Mouse (Mus musculus) left cerebral cortex, adult 18-20 months (tissue): ENCODE measurements around the gene Shd. TPM values are rescaled to one million over a fixed set of nuclear protein-coding genes. Genes with fewer than 3 reads are reported as not detected.

Source experiments
- DNase-seq, 2 experiments: peaks; one replicate each; pipeline ENCODE4 v3.0.0; 2021 to 2022; ENCODE audit warnings: low spot score in 2 of 2, mixed read lengths in 1 of 2
- total RNA-seq, 2 experiments: library from RNA; stranded (reverse); gene quantifications; 2 replicates each; pipeline ENCODE4 v1.2.3; 2021

Gene Shd
- total RNA-seq, 2 experiments from 2014 or later: 39.2 to 41.0 TPM

DNA sequence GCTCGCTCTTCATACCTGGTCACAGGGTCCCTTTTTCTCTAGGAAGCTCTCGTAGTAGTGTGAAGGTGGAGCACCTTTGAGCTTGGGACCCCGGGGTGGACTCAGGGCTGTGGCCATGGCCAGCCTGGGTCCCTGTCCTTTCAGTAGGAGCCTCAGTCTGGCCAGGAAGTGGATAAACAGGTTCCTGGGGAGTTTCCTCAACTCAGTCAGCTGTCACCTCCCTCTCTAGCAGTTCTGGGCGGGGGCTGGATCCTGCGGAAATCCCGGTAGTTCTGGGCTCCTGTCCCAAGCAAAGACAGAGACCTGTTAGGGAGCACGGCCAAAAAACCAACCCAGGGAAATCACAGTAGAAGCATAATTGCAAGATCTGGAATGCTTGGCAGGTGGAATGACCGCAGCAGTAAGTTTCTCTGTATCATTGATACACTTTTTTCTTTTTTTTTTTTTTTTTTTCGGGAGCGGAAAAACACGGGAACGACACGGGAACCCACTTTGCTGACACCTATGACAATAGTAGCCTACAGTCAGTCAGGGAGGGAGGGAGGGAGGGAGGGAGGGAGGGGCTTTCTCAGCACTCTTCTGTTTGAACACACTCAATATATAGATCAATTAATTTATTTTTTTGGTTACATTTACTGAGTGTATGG, 35.3 kb downstream of the Shd start, which contains the start of the genes Stap2 and Mpnd:
Gene Stap2, minus strand, starts transcription at position 170 of the 647 bp plus-strand sequence.
Gene Mpnd, plus strand, starts transcription at position 297 of the 647 bp plus-strand sequence.
- no peak for DNase-seq

DNA sequence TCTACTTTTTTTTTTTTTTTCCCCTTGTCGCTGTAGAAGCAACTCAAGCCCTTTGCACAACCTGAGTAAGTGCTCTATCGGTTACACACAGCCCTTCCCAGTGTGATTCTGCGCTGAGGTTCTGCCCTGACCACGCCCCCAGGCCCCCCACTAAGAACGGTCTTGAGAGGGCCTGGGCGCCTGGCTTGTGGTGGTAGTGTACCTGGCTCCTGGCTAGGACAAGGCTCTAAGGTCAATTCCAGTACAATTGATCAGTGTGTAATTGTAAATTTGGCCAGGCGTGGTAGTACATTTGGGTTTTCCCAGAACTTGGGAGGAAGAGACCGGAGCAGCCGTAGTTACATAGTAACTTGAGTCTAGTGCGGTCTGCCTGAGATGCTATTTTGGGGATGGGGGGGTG, 36.7 kb downstream of the Shd start:
- no peak for DNase-seq

DNA sequence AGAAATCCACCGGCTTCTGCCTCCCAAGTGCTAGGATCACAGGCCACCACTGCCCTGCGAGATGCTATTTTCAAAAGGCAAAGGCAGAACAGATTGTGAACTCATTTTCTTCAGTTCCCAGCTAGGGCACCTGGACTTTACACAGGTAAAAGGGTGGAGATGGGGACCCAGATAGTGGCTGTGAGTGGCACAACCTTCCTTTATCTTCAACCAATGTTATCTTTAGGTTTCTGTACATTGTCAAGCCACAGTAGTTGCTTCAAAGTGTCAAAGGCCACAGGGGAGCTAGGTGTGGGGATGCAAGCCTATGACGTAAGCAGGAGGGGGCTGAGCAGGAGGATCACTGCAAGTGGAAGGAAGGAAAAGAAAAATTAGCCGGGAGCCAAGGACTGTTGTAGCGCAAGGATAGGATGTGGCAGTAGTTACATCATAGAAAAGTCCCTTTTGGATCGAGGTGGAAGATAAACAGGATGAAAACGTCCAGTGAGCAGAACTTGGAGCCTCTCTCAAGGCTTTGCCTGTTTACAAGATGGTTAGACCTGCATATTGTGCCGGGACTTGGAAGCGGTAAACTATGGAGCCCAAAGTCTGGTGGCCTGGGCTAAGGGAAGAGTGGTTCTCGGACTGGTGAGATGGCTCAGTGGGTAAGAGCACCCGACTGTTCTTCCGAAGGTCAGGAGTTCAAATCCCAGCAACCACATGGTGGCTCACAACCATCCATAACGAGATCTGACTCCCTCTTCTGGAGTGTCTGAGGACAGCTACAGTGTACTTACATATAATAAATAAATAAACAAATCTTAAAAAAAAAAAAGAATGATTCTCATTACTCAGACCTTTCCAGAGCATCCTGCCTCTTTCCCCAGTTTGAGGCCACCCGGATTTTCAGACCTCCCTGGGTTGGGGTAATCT, 37.4 kb downstream of the Shd start:
- DNase-seq: no peak

DNA sequence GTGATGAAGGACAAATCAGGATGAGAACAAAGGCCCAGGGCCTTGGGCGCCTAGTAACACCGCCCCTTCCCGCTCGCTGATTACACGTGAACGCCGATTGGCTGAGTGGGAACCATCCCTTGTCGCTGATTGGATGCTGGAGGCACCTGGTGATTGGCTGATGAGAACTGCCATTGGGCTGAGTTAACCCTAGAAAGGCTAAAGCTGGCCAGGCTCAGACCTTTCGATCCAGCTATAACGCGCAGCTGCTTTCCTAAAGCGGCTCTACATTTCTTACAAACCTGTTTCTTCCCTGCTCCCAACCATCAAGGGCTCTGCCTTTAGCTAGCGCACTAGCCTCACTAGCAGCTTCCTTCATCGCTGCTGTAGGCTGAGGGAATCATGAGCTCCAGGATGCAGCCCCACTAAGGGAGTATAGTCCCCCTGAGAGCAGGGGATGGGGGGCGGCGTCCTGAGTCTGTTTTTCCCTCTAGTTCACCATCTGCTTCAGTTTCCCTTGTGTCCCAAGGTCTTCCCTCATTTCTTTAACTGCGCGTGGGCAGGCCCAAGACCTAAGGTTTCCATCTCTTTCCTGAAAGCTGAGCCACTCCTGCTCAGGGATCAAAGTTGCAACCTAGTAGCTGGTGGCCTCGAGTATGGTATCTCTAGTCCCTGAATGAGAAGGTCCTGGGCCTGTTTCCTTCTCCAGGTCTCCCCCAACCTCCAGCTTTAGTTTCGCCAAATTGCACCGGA, 38.3 kb downstream of the Shd start:
- DNase-seq: peak; percentile 94

DNA sequence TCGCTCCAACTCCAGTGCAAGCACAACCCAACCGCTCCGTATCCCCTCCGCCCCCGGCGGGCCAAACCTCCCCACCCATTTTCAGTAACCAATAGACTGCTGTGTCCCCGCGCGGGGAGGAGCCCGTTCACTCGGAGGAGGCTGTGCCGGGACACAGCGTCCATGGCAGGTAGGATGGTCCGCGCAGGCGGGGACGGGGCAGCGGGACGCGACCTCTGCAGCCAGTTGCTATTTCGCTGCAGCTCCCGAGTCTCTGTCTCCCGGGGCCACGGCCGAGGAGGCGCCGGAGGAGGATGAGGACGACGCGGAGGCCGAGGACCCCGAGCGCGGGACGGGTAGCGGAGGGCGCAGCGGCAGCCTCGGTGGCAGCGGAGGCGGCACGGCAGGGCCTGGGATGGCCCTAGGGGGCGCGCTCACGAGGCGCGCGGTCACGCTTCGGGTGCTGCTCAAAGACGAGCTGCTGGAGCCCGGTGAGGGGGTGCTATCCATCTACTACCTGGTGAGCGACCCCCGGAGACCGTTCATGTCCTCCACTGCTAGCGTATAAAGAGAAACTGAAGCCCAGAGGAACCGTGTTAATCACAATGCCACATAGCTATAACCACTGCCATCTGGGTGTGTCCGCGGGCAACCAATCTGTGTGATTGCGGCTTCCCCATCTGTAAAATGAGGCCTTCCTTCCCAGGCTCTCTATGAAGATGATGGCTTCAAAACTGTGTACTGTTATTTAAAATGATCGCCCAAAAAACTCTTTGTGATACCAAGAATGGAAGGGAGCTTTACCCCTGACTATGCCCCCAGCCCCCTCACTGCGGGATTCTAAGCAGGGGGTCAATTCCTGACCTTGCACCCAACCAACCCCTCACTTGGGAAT, 39.1 kb downstream of the Shd start:
- DNase-seq: peak; percentile 89 to 96

DNA sequence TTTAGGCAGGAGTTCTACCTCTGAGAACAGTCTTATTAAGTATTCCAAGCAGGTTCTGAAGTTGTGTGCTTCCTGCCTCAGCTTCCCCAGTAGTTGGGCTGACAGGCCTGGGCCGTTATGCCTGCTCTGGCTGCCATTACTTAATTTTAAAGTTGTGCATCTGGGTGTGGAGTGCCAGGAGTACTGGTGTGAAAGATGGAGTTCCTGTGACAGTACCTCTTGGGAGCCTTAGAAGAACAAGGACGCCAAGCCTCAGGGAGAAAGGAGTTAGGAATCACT, 39.6 kb downstream of the Shd start:
- DNase-seq: no peak

DNA sequence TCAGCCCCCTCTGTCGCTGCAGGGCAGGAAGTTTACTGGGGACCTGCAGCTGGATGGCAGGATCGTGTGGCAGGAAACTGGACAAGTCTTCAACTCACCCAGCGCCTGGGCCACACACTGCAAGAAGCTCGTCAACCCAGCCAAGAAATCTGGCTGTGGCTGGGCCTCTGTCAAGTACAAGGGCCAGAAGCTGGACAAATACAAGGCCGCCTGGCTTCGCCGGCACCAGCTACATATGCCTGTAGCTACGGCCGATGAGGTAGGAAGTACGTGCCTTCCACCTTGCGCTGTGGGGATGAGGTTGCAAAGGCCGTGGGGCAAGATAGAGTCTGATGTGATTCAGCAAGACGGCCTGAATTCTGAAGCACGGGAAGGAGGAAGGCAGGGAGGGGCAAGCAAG, 40.0 kb downstream of the Shd start:
- no peak for DNase-seq

DNA sequence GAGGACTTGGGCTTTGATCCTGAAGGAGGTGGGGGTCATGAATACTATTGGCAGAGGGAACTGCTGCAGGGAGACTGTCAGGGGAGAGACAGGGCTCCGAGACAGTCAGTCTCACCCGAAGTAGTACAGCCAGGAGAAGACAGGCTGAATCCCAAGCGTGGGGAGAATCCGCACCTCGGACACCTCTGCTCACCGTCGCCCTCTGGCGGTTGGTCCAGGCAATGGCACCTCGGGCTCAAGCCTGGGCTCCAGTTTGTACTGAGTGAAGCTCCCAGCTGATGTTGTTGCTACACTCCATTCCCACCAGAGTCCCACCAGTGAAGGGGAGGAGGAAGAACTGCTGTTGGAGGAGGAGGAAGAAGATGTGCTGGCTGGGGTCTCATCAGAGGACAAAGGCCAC, 40.4 kb downstream of the Shd start:
- peak; percentile 69 to 83 for DNase-seq

DNA sequence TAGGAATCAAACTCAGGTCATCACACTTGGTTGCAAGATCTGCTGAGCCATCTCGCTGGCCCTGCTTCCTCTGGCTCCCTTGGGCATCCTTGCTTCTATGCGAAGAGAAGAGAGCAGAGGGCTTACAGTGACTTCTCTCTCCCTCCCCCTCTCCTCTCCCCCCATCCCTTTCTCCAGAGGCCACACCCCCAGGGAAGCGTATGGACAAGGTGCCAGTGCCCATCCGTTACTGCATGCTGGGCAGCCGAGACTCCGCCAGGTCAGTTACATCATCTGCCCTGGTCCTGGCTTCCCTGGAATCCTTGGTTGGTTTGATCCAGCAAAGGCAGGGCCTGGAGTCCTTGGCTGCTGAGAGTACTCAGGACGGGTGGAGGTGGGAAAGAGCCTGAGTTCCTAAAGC, 41.2 kb downstream of the Shd start:
- no peak for DNase-seq

DNA sequence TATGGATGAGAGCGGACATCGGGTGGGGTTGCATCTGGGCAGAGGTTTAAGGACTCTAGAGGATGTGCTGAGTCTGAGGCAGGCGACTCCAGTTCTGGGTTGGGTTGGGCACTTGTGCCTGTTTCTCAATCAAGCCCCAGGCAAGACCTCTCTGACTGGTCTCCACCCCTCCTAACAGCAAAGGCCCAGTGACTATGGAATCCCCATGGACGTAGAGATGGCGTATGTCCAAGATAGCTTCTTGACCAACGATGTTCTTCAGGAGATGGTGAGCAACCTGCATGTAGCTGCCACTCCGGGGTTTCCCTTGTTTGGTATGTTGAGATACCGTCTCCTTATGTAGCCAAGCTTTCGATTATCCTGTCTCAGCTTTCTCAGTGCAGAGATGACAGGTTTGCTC, 45.0 kb downstream of the Shd start:
- DNase-seq: no peak

DNA sequence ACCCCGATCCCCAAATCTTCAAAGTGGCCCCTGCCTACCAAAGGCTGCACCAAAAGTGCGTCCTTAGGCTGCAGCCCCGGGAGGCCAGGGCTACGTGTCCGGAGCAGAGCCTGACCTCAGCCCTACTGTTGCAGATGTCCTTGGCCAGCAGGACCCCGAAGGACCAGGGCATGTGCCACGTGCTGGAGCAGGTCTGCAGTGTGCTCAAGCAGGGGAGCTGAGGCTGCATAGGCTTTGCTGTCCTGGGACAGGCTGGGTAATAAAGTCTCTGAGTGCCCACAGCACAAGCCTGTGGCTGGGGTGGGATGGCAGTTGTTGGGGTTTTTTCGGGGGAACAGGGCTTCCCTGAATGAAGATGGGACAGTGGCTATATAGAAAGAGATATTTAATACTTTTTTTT, 46.1 kb downstream of the Shd start:
- DNase-seq: no peak

DNA sequence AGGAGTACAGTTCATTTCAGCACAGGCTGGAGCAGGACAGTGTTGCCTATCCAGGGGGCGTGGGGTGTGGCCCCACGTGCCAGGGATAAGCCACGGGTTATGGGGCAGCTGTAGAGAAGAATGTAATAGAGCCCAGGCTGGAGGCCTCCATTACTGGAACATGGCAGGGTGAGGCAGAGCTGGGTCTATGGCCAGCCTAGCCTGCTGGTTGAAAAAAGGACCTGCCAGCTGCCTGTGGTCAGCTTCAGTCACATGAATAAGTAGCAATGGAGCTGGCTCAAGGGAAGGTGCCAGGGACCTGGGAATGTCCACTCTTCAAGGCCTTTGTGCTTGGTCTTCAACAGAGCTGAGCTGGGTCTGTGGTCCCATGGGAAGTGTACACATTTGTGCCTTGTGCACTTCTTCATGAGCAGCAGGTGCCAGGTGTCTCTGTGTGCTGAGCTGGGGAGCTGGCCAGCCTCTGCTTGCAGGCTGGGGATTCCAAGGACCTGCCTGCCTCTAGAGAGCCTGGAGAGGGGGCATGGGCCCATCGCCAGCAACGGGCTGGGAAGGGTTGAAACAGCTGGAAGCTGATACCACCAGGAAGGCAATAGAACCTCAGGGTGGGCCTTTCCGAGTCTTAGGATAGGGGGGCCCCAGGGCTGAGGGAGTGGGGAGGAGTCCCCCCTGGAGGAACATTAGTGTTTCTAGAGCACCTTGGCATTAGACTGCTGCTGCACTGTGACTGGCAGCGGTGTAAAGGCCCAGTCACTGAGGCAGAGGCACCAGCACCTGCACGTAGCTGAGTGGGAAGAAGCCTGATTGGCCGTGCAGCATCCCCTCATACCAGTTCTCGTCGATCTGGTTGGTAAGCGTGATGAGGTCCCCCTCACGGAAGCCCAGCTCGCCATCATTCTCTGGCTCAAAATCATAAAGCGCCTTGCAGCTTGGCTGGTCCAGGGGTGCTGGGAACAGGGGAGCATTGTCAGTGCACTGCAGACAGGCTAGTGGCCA, 46.8 kb downstream of the Shd start:
- no peak for DNase-seq

DNA sequence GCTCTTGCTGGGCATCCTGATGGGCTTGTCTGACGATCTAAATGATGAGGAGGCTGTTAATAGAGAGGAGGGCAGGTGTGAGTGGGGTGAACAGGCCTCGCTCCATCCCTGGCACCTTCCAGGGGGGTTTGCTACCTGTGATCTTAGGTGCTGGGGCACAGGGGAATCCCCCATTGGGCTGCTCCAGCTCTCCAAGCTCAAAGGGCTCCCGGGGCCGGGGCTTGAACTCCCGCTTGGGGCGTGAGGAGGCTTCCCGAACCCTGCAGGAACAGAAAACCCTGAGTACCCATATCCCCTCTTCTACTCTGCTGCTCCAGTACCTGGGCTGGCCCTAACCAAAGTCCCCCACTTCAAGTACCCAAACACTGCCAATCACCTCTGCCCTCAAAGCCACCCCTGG, 47.6 kb downstream of the Shd start:
- DNase-seq: no peak

DNA sequence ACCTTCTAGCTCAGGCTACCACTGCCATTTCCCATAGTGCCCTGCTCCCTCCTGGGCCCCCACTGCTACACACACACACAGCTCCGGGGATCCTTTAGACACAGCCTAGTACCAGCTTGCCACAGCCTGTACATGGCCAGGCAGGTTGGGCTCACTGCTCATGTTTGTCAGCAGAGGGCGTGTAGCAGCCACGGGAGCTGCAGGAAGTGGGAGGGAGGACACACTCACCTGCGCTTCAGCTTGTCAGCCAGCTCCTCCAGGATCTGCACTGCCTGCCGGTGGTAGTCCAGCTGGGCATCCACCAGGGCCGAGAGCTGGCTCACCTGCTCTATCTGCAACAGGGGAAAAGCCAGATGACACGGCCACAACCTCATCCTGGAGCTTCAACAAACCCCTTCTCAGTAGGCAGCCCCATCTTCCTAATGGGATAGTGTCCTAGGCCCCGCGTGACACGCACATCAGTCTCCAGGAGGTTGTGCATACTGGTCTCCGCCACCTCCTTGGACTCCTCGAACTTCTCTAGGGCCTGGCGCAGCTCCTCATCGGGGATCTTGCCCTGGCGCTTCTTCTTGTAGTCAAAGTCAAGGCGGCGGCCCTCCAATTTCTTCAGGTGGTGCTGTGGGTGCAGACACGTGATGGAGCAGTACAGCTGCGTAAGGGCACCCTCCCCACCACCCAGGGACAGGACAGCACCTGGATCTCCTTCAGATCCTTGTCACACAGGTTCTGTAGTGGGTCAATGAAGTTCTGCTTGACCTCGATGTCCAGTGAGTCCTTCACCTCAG, 48.3 kb downstream of the Shd start:
- DNase-seq: peak; percentile 66 to 68

DNA sequence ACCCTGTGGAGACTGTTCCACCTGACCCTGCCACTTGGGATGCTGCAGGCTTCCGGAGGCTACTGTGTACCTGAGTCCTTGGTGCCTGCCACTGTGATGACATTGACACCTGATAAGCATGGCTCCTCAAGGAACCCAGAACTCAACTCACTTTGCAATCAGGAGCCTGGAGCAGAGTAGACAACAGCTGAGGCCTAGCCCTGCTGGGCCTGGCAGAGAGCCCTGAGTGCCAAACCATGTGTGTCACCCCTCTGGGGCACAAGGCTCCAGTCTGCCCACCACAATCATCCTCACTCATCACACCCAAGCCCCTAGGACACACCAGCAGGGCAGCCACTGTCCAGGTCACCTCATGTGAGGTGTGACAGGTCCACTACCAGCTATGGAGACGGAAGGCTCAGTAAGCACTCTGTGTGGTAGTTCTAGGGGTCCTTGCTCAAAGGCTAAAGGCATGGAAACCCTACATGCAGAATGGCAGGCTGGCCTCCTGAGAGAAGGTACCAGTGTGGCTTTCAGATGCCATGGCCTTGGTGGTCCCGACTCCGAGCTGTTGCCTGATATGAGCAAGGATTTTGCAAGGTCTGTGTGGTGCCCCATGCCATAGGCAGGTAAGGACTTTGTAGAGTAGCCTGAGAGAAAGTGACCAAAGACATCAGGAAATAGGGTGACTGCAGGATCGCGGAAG, 50.3 kb downstream of the Shd start:
- no peak for DNase-seq

DNA sequence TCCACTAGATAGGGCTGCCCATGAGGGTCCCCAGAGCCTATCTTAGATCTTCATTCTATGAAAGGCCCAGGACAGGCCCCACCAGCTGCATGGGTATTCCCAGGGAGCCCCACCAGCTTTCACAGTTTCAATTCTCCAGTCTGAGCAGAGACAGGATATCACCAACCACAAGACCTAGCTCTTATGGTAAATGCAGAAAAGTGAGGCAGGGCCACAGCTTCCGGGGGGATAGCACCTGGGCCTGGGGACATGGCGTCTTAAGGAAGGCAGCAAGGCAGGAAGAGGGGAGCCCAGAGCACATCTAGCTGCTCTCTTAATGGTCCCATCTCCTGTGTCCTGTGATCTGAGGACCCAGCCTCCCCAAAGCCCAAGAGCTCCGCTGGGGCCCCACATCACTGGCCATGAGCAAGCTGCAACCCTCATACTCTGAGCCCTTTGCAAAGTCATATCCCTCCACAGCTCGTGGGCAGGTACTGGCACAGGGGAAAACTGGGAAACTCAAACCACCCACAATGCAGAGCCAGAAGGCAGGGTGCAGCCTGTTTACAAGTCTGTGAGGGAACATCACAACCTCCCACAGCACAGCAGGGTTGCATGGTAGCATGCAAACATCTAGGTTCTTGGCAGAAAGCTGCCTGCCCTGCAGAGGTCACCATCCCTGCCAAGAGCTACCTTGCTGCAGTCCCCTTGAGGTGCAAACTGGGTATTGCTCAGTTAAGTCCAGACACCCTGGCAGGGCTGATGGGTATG, 51.1 kb downstream of the Shd start:
- DNase-seq: peak; percentile 63 to 78

DNA sequence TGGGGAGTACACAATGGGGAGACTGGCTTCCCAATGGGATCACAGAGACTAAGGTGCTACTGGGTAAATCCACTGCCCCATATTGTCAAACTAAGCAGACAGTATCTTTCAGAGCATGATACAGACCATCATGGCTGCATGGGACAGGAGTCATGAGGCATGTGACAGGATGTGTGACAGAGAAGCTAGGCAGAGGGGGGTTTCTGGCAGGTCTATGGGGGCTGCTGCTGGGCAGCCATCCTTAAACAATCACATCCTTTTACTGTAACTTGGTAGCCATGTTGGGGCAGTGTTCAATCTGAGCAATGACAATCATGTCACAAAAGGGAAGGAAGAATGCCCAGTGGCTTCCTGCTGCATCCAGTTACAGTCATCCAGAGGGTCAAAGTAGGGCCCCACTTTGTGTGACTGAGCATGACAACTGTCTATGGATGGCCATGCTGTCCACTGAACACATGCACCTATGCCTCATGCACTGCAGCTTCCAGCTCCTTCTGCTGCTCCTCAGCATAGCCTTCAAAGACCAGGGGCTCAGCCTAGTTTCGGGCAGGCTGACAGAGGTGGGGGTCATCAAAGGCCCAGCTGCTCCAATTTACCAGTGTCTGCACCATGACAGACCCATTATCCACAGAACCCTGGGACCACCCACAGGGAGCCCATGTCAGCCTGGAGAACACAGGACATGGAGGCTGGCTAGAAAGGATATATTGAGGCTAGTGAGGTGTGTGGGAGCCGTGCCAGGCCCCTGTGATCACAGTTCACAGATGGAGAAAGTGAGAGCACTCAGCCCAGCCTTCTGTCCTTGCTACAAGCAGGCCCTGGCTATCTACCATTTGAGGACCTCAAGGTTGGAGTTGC, 52.1 kb downstream of the Shd start:
- DNase-seq: no peak
